Mouse (Mus musculus) hindbrain, embryonic 11.5 days (tissue): ENCODE measurements around the gene Arid1b. TPM values are rescaled to one million over a fixed set of nuclear protein-coding genes. Genes with fewer than 3 reads are reported as not detected.

ENCODE experiments used
- ATAC-seq: fragments of 200-750 bp; cut with Nextera tagmentation; 2 replicates; pipeline ENCODE4 v1.8.0; 2017; ENCODE audit warnings: mild to moderate bottlenecking, moderate TSS enrichment, moderate library complexity; ENCODE audit not compliant: low FRiP score
- DNase-seq: peaks from one replicate; pipeline ENCODE4 v3.0.0-alpha.2; 2015; ENCODE audit warnings: low spot score
- H3K27ac ChIP-seq: fragments of 300-500 bp; sonication (generic); 2 replicates; pipeline ENCODE4 v1.5.1; 2014; ENCODE audit warnings: mild to moderate bottlenecking, low read depth, low read length
- H3K27me3 ChIP-seq: fragments of 300-500 bp; sonication (generic); 2 replicates; pipeline ENCODE4 v1.6.1; 2014; ENCODE audit warnings: mild to moderate bottlenecking, low read length, moderate library complexity, mixed read lengths; ENCODE audit not compliant: control insufficient read depth, insufficient read depth
- H3K36me3 ChIP-seq: fragments of 300-500 bp; sonication (generic); 2 replicates; pipeline ENCODE4 v1.6.1; 2014; ENCODE audit warnings: mild to moderate bottlenecking, low read length, moderate library complexity, mixed read lengths; ENCODE audit not compliant: control insufficient read depth, insufficient read depth
- H3K4me1 ChIP-seq: fragments of 300-500 bp; sonication (generic); replicated peaks from 2 replicates; pipeline ENCODE4 v1.6.1; 2014; ENCODE audit warnings: low read length, mixed read lengths; ENCODE audit not compliant: control insufficient read depth, insufficient read depth
- H3K4me2 ChIP-seq: fragments of 300-500 bp; sonication (generic); replicated peaks from 2 replicates; pipeline ENCODE4 v1.6.1; 2014; ENCODE audit warnings: mild to moderate bottlenecking, low read depth, low read length
- H3K4me3 ChIP-seq: fragments of 300-500 bp; sonication (generic); 2 replicates; pipeline ENCODE4 v1.5.1; 2014; ENCODE audit warnings: low read depth, low read length
- H3K9ac ChIP-seq: fragments of 300-500 bp; sonication (generic); 2 replicates; pipeline ENCODE4 v1.6.1; 2014; ENCODE audit warnings: low read depth, low read length
- H3K9me3 ChIP-seq: fragments of 300-500 bp; sonication (generic); 2 replicates; pipeline ENCODE4 v1.6.1; 2016; ENCODE audit warnings: low read length; ENCODE audit not compliant: control insufficient read depth
- WGBS: fragments of 180-500 bp; shearing (Covaris S2); extraction: QIAGEN DNeasy Blood & Tissue Kit; methylation state at CpG from one replicate; pipeline ENCODE4 v1.1.7; 2014; 5-methylcytosine and 5-hydroxymethylcytosine counted together
- polyA plus RNA-seq: library from polyadenylated mRNA; unstranded; fragments of >200 nt; fragmentation: Nextera tagmentation; extraction: Ambion mirVana; gene quantifications from 2 replicates; pipeline ENCODE4 v1.2.1, GENCODE M21; 2014

Gene Arid1b
- polyA plus RNA-seq, 1 experiment from 2014 or later = 18.6 TPM

- Histone ChIP-seq H3K36me3 (no peaks in the 10 kb centered on the region), H3K4me3 (no peak overlapping the region), H3K9ac (no peak overlapping the region), H3K27ac (no peak overlapping the region), H3K9me3 (no peaks in the 10 kb centered on the region), H3K4me1 (no peaks in the 10 kb centered on the region), H3K27me3 (no peaks in the 10 kb centered on the region), H3K4me2 (no peak overlapping the region)
- no peak for DNase-seq
- 73% methylated on average over 7 of the region's 7 CpGs for WGBS
- no peak for ATAC-seq
These were observed 377.4 kb downstream of the Arid1b start for GRCm38 (mm10) chr17:5371521-5371920.

- no peaks in the 10 kb centered on the region for H3K36me3 ChIP-seq
- H3K4me1 ChIP-seq = no peaks in the 10 kb centered on the region; the same call in 1 of the 2 replicates
- DNase-seq (no peak), ATAC-seq (no peak)
- no peak overlapping the region for H3K4me3 ChIP-seq
- H3K27ac ChIP-seq = no peak overlapping the region
- no peaks in the 10 kb centered on the region for H3K27me3 ChIP-seq
- 82% methylated on average over 8 of the region's 8 CpGs for WGBS
- no peak overlapping the region for H3K9ac ChIP-seq
- H3K4me2 ChIP-seq = no peak overlapping the region
- no peaks in the 10 kb centered on the region for H3K9me3 ChIP-seq
These were observed 378.8 kb downstream of the Arid1b start for GRCm38 (mm10) chr17:5372951-5373350.

- Histone ChIP-seq H3K4me2 (no peak overlapping the region), H3K27me3 (no peaks in the 10 kb centered on the region), H3K9ac (no peak overlapping the region), H3K27ac (no peak overlapping the region), H3K9me3 (no peaks in the 10 kb centered on the region), H3K4me1 (no peaks in the 10 kb centered on the region; the same call in 1 of the 2 replicates), H3K36me3 (no peaks in the 10 kb centered on the region), H3K4me3 (no peak overlapping the region)
- WGBS = 37% methylated on average over 11 of the region's 11 CpGs
- ATAC-seq (no peak), DNase-seq (peak; percentile 12)
These were observed 383.2 kb downstream of the Arid1b start for GRCm38 (mm10) chr17:5377151-5377929.

- Histone ChIP-seq H3K4me1 (no peaks in the 10 kb centered on the region; the same call in 1 of the 2 replicates), H3K27ac (no peak overlapping the region), H3K9ac (no peak overlapping the region), H3K36me3 (no peaks in the 10 kb centered on the region), H3K4me2 (no peak overlapping the region), H3K9me3 (no peaks in the 10 kb centered on the region), H3K27me3 (no peaks in the 10 kb centered on the region), H3K4me3 (no peak overlapping the region)
- DNase-seq (peak; percentile 41), ATAC-seq (no peak)
- WGBS = 33% methylated on average over 7 of the region's 7 CpGs
These were observed 383.8 kb downstream of the Arid1b start for GRCm38 (mm10) chr17:5377930-5378310.

- DNase-seq = no peak
- no peak overlapping the region for H3K27ac ChIP-seq
- no peaks in the 10 kb centered on the region for H3K4me1 ChIP-seq
- no peak for ATAC-seq
- H3K27me3 ChIP-seq = no peaks in the 10 kb centered on the region
- H3K4me3 ChIP-seq = no peak overlapping the region
- H3K9ac ChIP-seq = no peak overlapping the region
- no peak overlapping the region for H3K4me2 ChIP-seq
- H3K9me3 ChIP-seq = no peaks in the 10 kb centered on the region
- 100% methylated on average over 1 of the region's 1 CpGs for WGBS
- H3K36me3 ChIP-seq = no peaks in the 10 kb centered on the region
These were observed 391.6 kb downstream of the Arid1b start for GRCm38 (mm10) chr17:5385694-5386093.

GRCm38 (mm10) chr17:5386885-5387545 lies 392.9 kb downstream of the Arid1b start:
- Histone ChIP-seq H3K27ac (no peak overlapping the region), H3K4me3 (no peak overlapping the region), H3K4me1 (no peaks in the 10 kb centered on the region), H3K36me3 (no peaks in the 10 kb centered on the region), H3K27me3 (no peaks in the 10 kb centered on the region), H3K4me2 (no peak overlapping the region), H3K9ac (no peak overlapping the region), H3K9me3 (no peaks in the 10 kb centered on the region)
- whole genome bisulfite sequencing = 87% methylated on average over 12 of the region's 12 CpGs
- DNase-seq (no peak), ATAC-seq (no peak)

- H3K4me2 ChIP-seq = no peak overlapping the region
- 63% methylated on average over 3 of the region's 3 CpGs for WGBS
- ATAC-seq = no peak
These were observed 394.2 kb downstream of the Arid1b start for GRCm38 (mm10) chr17:5388351-5388750.

GRCm38 (mm10) chr17:5390682-5391081 lies 396.6 kb downstream of the Arid1b start:
- 77% methylated on average over 10 of the region's 10 CpGs for WGBS
- Histone ChIP-seq H3K9me3 (no peaks in the 10 kb centered on the region), H3K36me3 (no peaks in the 10 kb centered on the region), H3K27me3 (no peaks in the 10 kb centered on the region), H3K9ac (no peak overlapping the region), H3K4me3 (no peak overlapping the region), H3K27ac (no peak overlapping the region), H3K4me1 (no peaks in the 10 kb centered on the region), H3K4me2 (no peak overlapping the region)
- DNase-seq = no peak
- ATAC-seq = no peak

More at GRCm38 (mm10) chr17:5388351-5388750, 394.2 kb downstream of the Arid1b start:
- Histone ChIP-seq H3K27ac (no peak overlapping the region), H3K9ac (no peak overlapping the region), H3K36me3 (no peaks in the 10 kb centered on the region), H3K9me3 (no peaks in the 10 kb centered on the region), H3K27me3 (no peaks in the 10 kb centered on the region), H3K4me3 (no peak overlapping the region), H3K4me1 (no peaks in the 10 kb centered on the region)
- no peak for DNase-seq
